Mouse (Mus musculus) G1E (cell line): ENCODE data around the gene Cd302.

Experiments
- CTCF ChIP-seq: IDR thresholded peaks from 2 replicates; pipeline ENCODE4 v1.5.1; 2012; ENCODE audit warnings: low read depth, low read length, inconsistent platforms, mixed read lengths
- GATA1 ChIP-seq: IDR thresholded peaks from 2 replicates; pipeline ENCODE4 v1.6.1; 2012; ENCODE audit warnings: borderline replicate concordance, low read length, inconsistent platforms, mixed read lengths
- GATA2 ChIP-seq: IDR thresholded peaks from 2 replicates; pipeline ENCODE4 v1.6.1; 2012; ENCODE audit warnings: low read depth, low read length, inconsistent platforms, borderline replicate concordance
- TAL1 ChIP-seq: conservative IDR thresholded peaks from 2 replicates; pipeline ENCODE4 v1.6.1; 2012; ENCODE audit warnings: low read depth, low read length, inconsistent platforms, mixed read lengths

GRCm38 (mm10) chr2:60285107-60285617 is 874 bp upstream of the Cd302 start:
- TF ChIP-seq GATA1 (no peak), CTCF (no peak), TAL1 (no peak), GATA2 (no peak)
